Mouse (Mus musculus): ENCODE measurements at regions not wholly inside any gene's neighbourhood (a gene's known extent, or its start where the extent isn't known, plus 50 kb on each side); places are given as distances from the start of the nearest gene placed in this dataset.
A peak's percentile ranks its signal among the peaks of the same experiment; 100 is the strongest.
"Not testable (repeated sequence)": the region's sequence is repeated elsewhere in the genome, so short reads cannot be mapped to it uniquely, and the experiment has no call there.

GRCm38 (mm10) chr16:61056175-61056574 is 450.8 kb upstream of the Epha6 start:
- not testable (repeated sequence) for DNase-seq (ENCODE audit: low spot score in 2 of 2)

DNA sequence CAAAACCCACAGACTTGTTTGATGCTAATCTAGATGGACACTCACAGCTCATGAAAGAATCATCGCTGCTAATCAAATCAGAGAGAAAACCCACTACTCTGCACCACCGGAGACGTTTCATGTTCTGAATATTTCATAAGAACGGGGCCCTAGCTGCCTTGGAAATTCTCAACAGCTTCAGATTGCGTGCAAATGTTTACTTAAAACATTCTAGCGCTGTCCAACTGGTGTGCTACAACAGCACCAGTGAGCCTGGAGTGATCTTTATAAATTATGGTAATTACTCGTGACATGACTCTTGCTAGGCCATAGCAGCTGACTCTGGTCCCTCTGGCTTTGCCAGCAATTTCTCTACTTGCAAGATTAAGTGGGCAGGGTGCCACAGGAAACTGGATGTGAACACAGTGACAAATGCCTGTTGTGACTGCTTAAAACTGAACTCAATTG is 435.8 kb upstream of the Epha6 start:
- DNase-seq (ENCODE audit: low spot score in 2 of 2): peak; percentile 10 to 20

All from layer of hippocampus, postnatal 10 days (tissue).